Comparison of ENCODE assay signal across 11 mouse cellular contexts in genomic region chr4:151718866-151719475, GRCm38 (mm10).
DNase-seq lines count a peak whose midpoint lies in the region; ATAC-seq and TF ChIP-seq lines count a peak whose summit lies in the region.
"Had no signal": no experiment of that assay in that cellular context is flagged by ENCODE, and none has a peak within 500 bp of the region (broad histone marks: within the 10 kb centered on the region; RNA-seq: fewer than 3 reads in every experiment).

No protein-coding gene starts in this region.

- TF ChIP-seq POLR2A in cerebellum, adult 2 months (IDR thresholded peaks at IDR 0.05; ENCODE audit: borderline replicate concordance, insufficient read depth, low read length), result no peak

- H3K4me3 ChIP-seq in gastrocnemius, adult 2 months, result peak overlapping the region; percentile 45
- H3K4me3 ChIP-seq in cerebellum, adult 2 months (replicated peaks; ENCODE audit: insufficient read depth, low read depth, low read length), result no peak overlapping the region
- no peak overlapping the region for H3K4me3 ChIP-seq in heart, embryonic 11.5 days (ENCODE audit: low read depth, low read length)
- H3K4me3 ChIP-seq: heart, embryonic 15.5 days had no signal

- intact Hi-C loops in gastrocnemius, adult 2 months (cut with DNase I), result loop anchor here (5.0 kb wide), 1 partner anchor 33 kb away; no protein-coding TSS in a partner anchor
- intact Hi-C loops in gastrocnemius, postnatal 36 days (cut with DNase I), result loop anchor here (5.0 kb wide), 1 partner anchor 33 kb away; no protein-coding TSS in a partner anchor
- intact Hi-C loops in heart, postnatal 10 days (cut with DNase I), result no loop called here

- no peak for TF ChIP-seq CTCF in gastrocnemius, adult 2 months (IDR thresholded peaks at IDR 0.05)
- no peak for TF ChIP-seq CTCF in cerebellum, adult 2 months (IDR thresholded peaks at IDR 0.05; ENCODE audit: borderline replicate concordance, insufficient read depth, low read depth, low read length)

- no peaks in the 10 kb centered on the region for H3K27me3 ChIP-seq in cerebellum, adult 2 months (ENCODE audit: control insufficient read depth, insufficient read depth, low read length)
- no peaks in the 10 kb centered on the region for H3K27me3 ChIP-seq in heart, embryonic 11.5 days (ENCODE audit: control insufficient read depth, insufficient read depth, low read length)
- H3K27me3 ChIP-seq: heart, embryonic 15.5 days had no signal

- no peak for ATAC-seq in heart, embryonic 11.5 days (replicated peaks; ENCODE audit: insufficient number of reproducible peaks, low FRiP score, low TSS enrichment)

- no peak overlapping the region for H3K4me2 ChIP-seq in heart, embryonic 11.5 days
- H3K4me2 ChIP-seq: heart, embryonic 15.5 days had no signal

- no peak overlapping the region for H3K9ac ChIP-seq in heart, embryonic 11.5 days (ENCODE audit: low read depth, low read length)
- H3K9ac ChIP-seq: heart, embryonic 15.5 days had no signal

- no peaks in the 10 kb centered on the region for H3K4me1 ChIP-seq in cerebellum, adult 2 months (ENCODE audit: control insufficient read depth, insufficient read depth, low read length)
- peaks cover 12% of the 10 kb centered on the region; the same call in 1 of the 2 replicates for H3K4me1 ChIP-seq in heart, embryonic 11.5 days (ENCODE audit: control insufficient read depth, insufficient read depth, low read length)

- no peaks in the 10 kb centered on the region for H3K36me3 ChIP-seq in heart, embryonic 11.5 days (ENCODE audit: control insufficient read depth, insufficient read depth, low read length)
- H3K36me3 ChIP-seq: heart, embryonic 15.5 days had no signal

- no peaks in the 10 kb centered on the region for H3K9me3 ChIP-seq in heart, embryonic 11.5 days (replicated peaks; ENCODE audit: control insufficient read depth, low read length)
- H3K9me3 ChIP-seq: heart, embryonic 15.5 days had no signal

- peak overlapping the region; percentile 46 for H3K27ac ChIP-seq in gastrocnemius, adult 2 months
- H3K27ac ChIP-seq in cerebellum, adult 2 months (ENCODE audit: insufficient read depth, low read length), result no peak overlapping the region
- no peak overlapping the region for H3K27ac ChIP-seq in heart, embryonic 11.5 days (ENCODE audit: low read depth, low read length)
- H3K27ac ChIP-seq: heart, embryonic 15.5 days had no signal

- 63% methylated on average over 21 of the region's 21 CpGs for WGBS in cerebellum, adult 2 months
- WGBS in heart, embryonic 11.5 days (ENCODE audit: insufficient replicate concordance), result 45% methylated on average over 21 of the region's 21 CpGs

- peak; percentile 56 for DNase-seq in gastrocnemius, adult 2 months
- DNase-seq in gastrocnemius, postnatal 36 days, result no peak
- DNase-seq in lung, postnatal 4 days, result peak; percentile 10 to 35
- DNase-seq in lung, postnatal 25 days (ENCODE audit: low spot score), result no peak
- DNase-seq in kidney, postnatal 36 days, result peak; percentile 3 to 16
- DNase-seq in heart, postnatal 10 days, result no peak
- no peak for DNase-seq in cerebellum, adult 2 months
- DNase-seq: midbrain, embryonic 14.5 days; spleen, adult 18-20 months had no signal

Comparison
In these comparisons a context has a peak if more than half of its experiments do, and no peak if none do; other contexts are left out.
1. DNase-seq: peak in gastrocnemius, adult 2 months (single experiment), lung, postnatal 4 days (2 of 2) and kidney, postnatal 36 days (2 of 2); none in gastrocnemius, postnatal 36 days (0 of 2), lung, postnatal 25 days (single experiment), heart, postnatal 10 days (0 of 2) and cerebellum, adult 2 months (0 of 2).